8 mouse cellular contexts compared by ENCODE assay signal in genomic region chr8:71521634-71522033, GRCm38 (mm10). TPM values are rescaled to one million over a fixed set of nuclear protein-coding genes. Genes with fewer than 3 reads are reported as not detected.
DNase-seq lines count a peak whose midpoint lies in the region; ATAC-seq lines count a peak whose summit lies in the region.

No protein-coding gene starts in this region.

- no peak overlapping the region for H3K4me3 ChIP-seq in intestine, embryonic 16.5 days (ENCODE audit: low read length)
- H3K4me3 ChIP-seq in midbrain, embryonic 10.5 days = no peak overlapping the region

- intact Hi-C loops in left cerebral cortex, postnatal 25 days (cut with DNase I) = loop anchor here (1.0 to 2.0 kb wide), 2 partner anchors 25 to 81 kb away; no protein-coding TSS in a partner anchor

- H3K27ac ChIP-seq in intestine, embryonic 16.5 days (ENCODE audit: low read length) = no peak overlapping the region
- no peak overlapping the region for H3K27ac ChIP-seq in midbrain, embryonic 10.5 days (replicated peaks)

- 4% methylated on average over 17 of the region's 17 CpGs for WGBS in intestine, embryonic 16.5 days
- WGBS in midbrain, embryonic 10.5 days = 5% methylated on average over 17 of the region's 17 CpGs

- no peaks in the 10 kb centered on the region for H3K36me3 ChIP-seq in intestine, embryonic 16.5 days (ENCODE audit: control insufficient read depth, insufficient read depth, low read length)
- no peaks in the 10 kb centered on the region for H3K36me3 ChIP-seq in midbrain, embryonic 10.5 days

- H3K4me1 ChIP-seq in intestine, embryonic 16.5 days (ENCODE audit: control insufficient read depth, insufficient read depth, low read length) = peaks cover 2% of the 10 kb centered on the region; the same call in 1 of the 2 replicates
- peaks cover 43% of the 10 kb centered on the region for H3K4me1 ChIP-seq in midbrain, embryonic 10.5 days

- H3K9me3 ChIP-seq in intestine, embryonic 16.5 days (ENCODE audit: control insufficient read depth, low read length) = no peaks in the 10 kb centered on the region
- no peaks in the 10 kb centered on the region for H3K9me3 ChIP-seq in midbrain, embryonic 10.5 days (replicated peaks)

- 0 out of 2 replicates have a peak overlapping the region, but pooled peaks have one; percentile 30 for H3K9ac ChIP-seq in intestine, embryonic 16.5 days (ENCODE audit: low read depth, low read length)

- peak; percentile 96 to 97 for DNase-seq in adrenal gland, adult 18-20 months (ENCODE audit: low spot score in 2 of 2)
- DNase-seq in embryo, embryonic 11.5 days (ENCODE audit: low read depth, low spot score) = peak; percentile 85
- DNase-seq in gastrocnemius, postnatal 4 days (ENCODE audit: low spot score in 2 of 2) = peak; percentile 96 to 97
- DNase-seq in left cerebral cortex, postnatal 25 days (ENCODE audit: low spot score in 2 of 2) = peak; percentile 81 to 89
- peak; percentile 94 for DNase-seq in midbrain, embryonic 10.5 days (ENCODE audit: low spot score)
- DNase-seq in right cerebral cortex, postnatal 36 days (ENCODE audit: low spot score in 2 of 2) = peak; percentile 81 to 84
- peak; percentile 91 to 98 for DNase-seq in urinary bladder, postnatal 4 days (ENCODE audit: low spot score in 2 of 2)

- H3K27me3 ChIP-seq in intestine, embryonic 16.5 days (replicated peaks; ENCODE audit: control insufficient read depth, insufficient read depth, low read length) = peaks cover 18% of the 10 kb centered on the region
- H3K27me3 ChIP-seq in midbrain, embryonic 10.5 days (ENCODE audit: low read depth, poor library complexity, severe bottlenecking) = peaks cover 45% of the 10 kb centered on the region

- peak overlapping the region; percentile 26; the same call in 1 of the 2 replicates for H3K4me2 ChIP-seq in intestine, embryonic 16.5 days (ENCODE audit: low read depth, low read length)

- peak; percentile 87 for ATAC-seq in intestine, embryonic 16.5 days

RNA-seq across cellular contexts. Expression of gene Ccdc194, which starts 3.9 kb away (rescaled TPM):
- total RNA-seq in adrenal gland, adult 18-20 months (2021) = not detected
- under 1 TPM; 0.47 to 0.83 TPM for total RNA-seq in gastrocnemius, postnatal 4 days (2021)
- 0.26 and 0.28 TPM in 2 replicates for polyA plus RNA-seq in intestine, embryonic 16.5 days (2015; fragmentation: Nextera tagmentation; extraction: Ambion mirVana)
- total RNA-seq in left cerebral cortex, postnatal 25 days (2021) = not detected
- 0.14 and 0.28 TPM in 2 replicates for polyA plus RNA-seq in midbrain, embryonic 10.5 days (2016; fragmentation: Nextera tagmentation; extraction: Ambion mirVana)

RNA-seq across cellular contexts. Expression of gene Plvap, which starts 10.1 kb away (rescaled TPM):
- 100 to 1,000 TPM; 139 to 206 TPM for total RNA-seq in adrenal gland, adult 18-20 months (2021)
- total RNA-seq in gastrocnemius, postnatal 4 days (2021) = 10 to 100 TPM; 15.9 to 16.6 TPM
- 70.9 and 80.9 TPM in 2 replicates for polyA plus RNA-seq in intestine, embryonic 16.5 days (2015; fragmentation: Nextera tagmentation; extraction: Ambion mirVana)
- total RNA-seq in left cerebral cortex, postnatal 25 days (2021) = 1 to 10 TPM; 5.7 to 6.6 TPM
- 39.4 and 45.2 TPM in 2 replicates for polyA plus RNA-seq in midbrain, embryonic 10.5 days (2016; fragmentation: Nextera tagmentation; extraction: Ambion mirVana)

RNA-seq across cellular contexts. Expression of gene Bst2, which starts 15.6 kb away (rescaled TPM):
- 10 to 100 TPM; 64.5 to 77.9 TPM for total RNA-seq in adrenal gland, adult 18-20 months (2021)
- total RNA-seq in gastrocnemius, postnatal 4 days (2021) = 10 to 100 TPM; 18.3 to 20.1 TPM
- polyA plus RNA-seq in intestine, embryonic 16.5 days (2015; fragmentation: Nextera tagmentation; extraction: Ambion mirVana) = 38.8 and 42.0 TPM in 2 replicates
- 1 to 10 TPM; 2.3 to 4.3 TPM for total RNA-seq in left cerebral cortex, postnatal 25 days (2021)
- polyA plus RNA-seq in midbrain, embryonic 10.5 days (2016; fragmentation: Nextera tagmentation; extraction: Ambion mirVana) = 8.6 and 9.3 TPM in 2 replicates

RNA-seq across cellular contexts. Expression of gene Mvb12a, which starts 21.1 kb away (rescaled TPM):
- total RNA-seq in adrenal gland, adult 18-20 months (2021) = 10 to 100 TPM; 64.6 to 72.0 TPM
- total RNA-seq in gastrocnemius, postnatal 4 days (2021) = 10 to 100 TPM; 30.3 to 33.1 TPM
- polyA plus RNA-seq in intestine, embryonic 16.5 days (2015; fragmentation: Nextera tagmentation; extraction: Ambion mirVana) = 126 and 130 TPM in 2 replicates
- 10 to 100 TPM; 31.7 to 33.7 TPM for total RNA-seq in left cerebral cortex, postnatal 25 days (2021)
- polyA plus RNA-seq in midbrain, embryonic 10.5 days (2016; fragmentation: Nextera tagmentation; extraction: Ambion mirVana) = 62.1 and 62.9 TPM in 2 replicates

RNA-seq across cellular contexts. Expression of gene Gtpbp3, which starts 33.7 kb away (rescaled TPM):
- 10 to 100 TPM; 19.0 to 22.8 TPM for total RNA-seq in adrenal gland, adult 18-20 months (2021)
- 10 to 100 TPM; 17.8 to 19.1 TPM for total RNA-seq in gastrocnemius, postnatal 4 days (2021)
- 14.0 and 14.9 TPM in 2 replicates for polyA plus RNA-seq in intestine, embryonic 16.5 days (2015; fragmentation: Nextera tagmentation; extraction: Ambion mirVana)
- total RNA-seq in left cerebral cortex, postnatal 25 days (2021) = 10 to 100 TPM; 28.6 to 33.2 TPM
- 20.0 and 21.8 TPM in 2 replicates for polyA plus RNA-seq in midbrain, embryonic 10.5 days (2016; fragmentation: Nextera tagmentation; extraction: Ambion mirVana)

Comparison
In these comparisons a context has a peak if more than half of its experiments do, and no peak if none do; other contexts are left out.
1. RNA of gene Plvap, which starts 10.1 kb away (total RNA-seq): 139 to 206 TPM in adrenal gland, adult 18-20 months; 15.9 to 16.6 TPM in gastrocnemius, postnatal 4 days and 5.7 to 6.6 TPM in left cerebral cortex, postnatal 25 days; every median in the first group is over 4 times any median in the second.
2. Peak in every context shown above with its lines, with median percentiles within 50 percentile points of each other: DNase-seq.